Mouse (Mus musculus): ENCODE results near the gene Synj2.

- TF ChIP-seq CTCF (IDR thresholded peaks at IDR 0.05; ENCODE audit: low read depth): no peak
- no peak for TF ChIP-seq EP300 (IDR thresholded peaks at IDR 0.05; ENCODE audit: low read depth)
These were observed 64.2 kb downstream of the Synj2 start for GRCm38 (mm10) chr17:6005246-6005637.
